Mouse (Mus musculus) embryonic facial prominence, embryonic 10.5 days (tissue): ENCODE results near the gene Amdhd2. TPM values are rescaled to one million over a fixed set of nuclear protein-coding genes. Genes with fewer than 3 reads are reported as not detected.

Source experiments
- DNase-seq: peaks from one replicate; pipeline ENCODE4 v3.0.0-alpha.2; 2017; ENCODE audit warnings: low spot score
- H3K27ac ChIP-seq: fragments of 300-500 bp; sonication (generic); replicated peaks from 2 replicates; pipeline ENCODE4 v1.5.1; 2016; ENCODE audit warnings: mild to moderate bottlenecking
- H3K27me3 ChIP-seq: fragments of 300-500 bp; sonication (generic); replicated peaks from 2 replicates; pipeline ENCODE4 v1.6.1; 2016; ENCODE audit warnings: low read depth, mild to moderate bottlenecking; ENCODE audit not compliant: poor library complexity, severe bottlenecking
- H3K36me3 ChIP-seq: fragments of 300-500 bp; sonication (generic); replicated peaks from 2 replicates; pipeline ENCODE4 v1.6.1; 2016; ENCODE audit warnings: mild to moderate bottlenecking, moderate library complexity
- H3K4me1 ChIP-seq: fragments of 300-500 bp; sonication (generic); 2 replicates; pipeline ENCODE4 v1.6.1; 2016
- H3K4me3 ChIP-seq: fragments of 300-500 bp; sonication (generic); 2 replicates; pipeline ENCODE4 v1.5.1; 2016; ENCODE audit warnings: mild to moderate bottlenecking, moderate library complexity
- H3K9me3 ChIP-seq: fragments of 300-500 bp; sonication (generic); 2 replicates; pipeline ENCODE4 v1.6.1; 2016; ENCODE audit warnings: mild to moderate bottlenecking
- WGBS: fragments of 180-500 bp; shearing (Covaris S2); methylation state at CpG from one replicate; pipeline ENCODE4 v1.1.7; 2016; 5-methylcytosine and 5-hydroxymethylcytosine counted together
- polyA plus RNA-seq: library from polyadenylated mRNA; unstranded; fragments of >200 nt; fragmentation: Nextera tagmentation; extraction: Ambion mirVana; gene quantifications from 2 replicates; pipeline ENCODE4 v1.2.1, GENCODE M21; 2016

The Amdhd2 gene
- polyA plus RNA-seq, 1 experiment from 2014 or later, result 50.0 TPM

DNA sequence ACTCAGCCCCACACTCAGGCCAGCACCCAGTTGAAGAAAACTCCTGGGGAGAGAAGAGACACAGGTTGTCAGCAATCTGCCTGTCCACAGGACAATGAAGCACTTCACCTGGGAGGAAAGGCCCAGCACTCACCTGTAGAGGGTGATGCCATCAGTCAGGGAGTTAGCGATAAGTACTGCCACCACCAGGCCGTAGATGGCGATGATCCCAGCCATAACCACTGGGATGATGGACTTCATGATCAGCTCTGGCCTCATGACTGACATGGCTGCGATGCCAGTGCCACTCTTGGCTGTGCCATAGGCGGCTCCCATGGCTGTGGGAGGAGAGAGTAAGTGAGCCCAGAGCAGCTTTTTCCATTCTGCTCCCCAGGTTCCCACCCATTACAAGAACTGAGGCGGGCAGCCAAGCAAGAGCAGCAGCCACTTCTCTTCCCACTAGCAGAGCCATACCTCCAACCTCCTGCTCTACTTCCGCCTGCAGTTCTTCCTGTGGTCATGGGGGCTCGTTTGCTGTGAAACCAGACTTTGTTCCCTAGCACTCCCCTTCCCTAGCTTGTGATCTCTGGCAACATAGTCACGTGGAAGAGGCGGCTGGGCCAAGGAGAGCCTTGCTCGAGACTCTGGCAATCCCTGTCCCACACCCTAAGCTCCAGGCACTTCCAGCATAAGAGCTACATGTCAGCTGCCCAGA, 1.1 kb upstream of the Amdhd2 start:
- H3K4me3 ChIP-seq, result peak overlapping the region; percentile 18; the same call in 1 of the 2 replicates

DNA sequence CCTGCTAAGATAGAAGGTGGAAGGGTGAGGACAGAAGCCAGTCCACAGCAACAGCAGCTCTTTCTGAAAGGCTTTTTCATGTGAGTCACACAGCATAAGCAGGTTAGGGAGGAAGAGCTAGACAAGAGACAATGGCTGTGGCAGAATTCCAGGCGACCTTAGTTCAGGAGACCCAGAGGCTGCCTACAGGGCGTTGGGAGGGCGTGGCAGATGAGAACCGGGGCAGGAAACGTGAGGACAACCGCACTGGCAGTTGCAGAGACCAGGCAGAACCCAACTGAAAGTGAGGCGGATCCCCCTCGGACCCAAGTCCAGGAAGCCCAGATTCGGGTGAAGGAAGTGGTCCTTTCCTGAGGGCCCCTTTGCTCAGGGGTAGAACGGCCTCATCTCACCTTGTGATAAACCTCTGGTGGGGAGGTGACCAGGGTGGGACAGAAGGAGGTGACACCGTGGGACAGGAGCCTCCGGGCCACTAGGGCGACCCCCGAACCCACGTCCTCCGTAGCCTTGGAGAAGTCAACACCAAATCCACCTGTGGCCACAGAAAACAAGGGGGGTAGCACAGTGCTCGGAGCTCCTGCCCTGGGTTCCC, 886 bp downstream of the Amdhd2 start:
- peaks cover 42% of the 10 kb centered on the region for H3K36me3 ChIP-seq
- H3K9me3 ChIP-seq, result no peaks in the 10 kb centered on the region
- DNase-seq, result no peak
- peak overlapping the region; percentile 83 for H3K27ac ChIP-seq
- WGBS, result 27% methylated on average over 17 of the region's 17 CpGs
- peaks cover 23% of the 10 kb centered on the region for H3K4me1 ChIP-seq
- no peaks in the 10 kb centered on the region for H3K27me3 ChIP-seq
- peak overlapping the region; percentile 70 for H3K4me3 ChIP-seq

More for the DNA sequence above, 1.1 kb upstream of the Amdhd2 start:
- Histone ChIP-seq H3K4me1 (peaks cover 33% of the 10 kb centered on the region), H3K27me3 (no peaks in the 10 kb centered on the region), H3K9me3 (no peaks in the 10 kb centered on the region), H3K27ac (no peak overlapping the region), H3K36me3 (peaks cover 37% of the 10 kb centered on the region)
- 77% methylated on average over 11 of the region's 11 CpGs for WGBS
- no peak for DNase-seq

DNA sequence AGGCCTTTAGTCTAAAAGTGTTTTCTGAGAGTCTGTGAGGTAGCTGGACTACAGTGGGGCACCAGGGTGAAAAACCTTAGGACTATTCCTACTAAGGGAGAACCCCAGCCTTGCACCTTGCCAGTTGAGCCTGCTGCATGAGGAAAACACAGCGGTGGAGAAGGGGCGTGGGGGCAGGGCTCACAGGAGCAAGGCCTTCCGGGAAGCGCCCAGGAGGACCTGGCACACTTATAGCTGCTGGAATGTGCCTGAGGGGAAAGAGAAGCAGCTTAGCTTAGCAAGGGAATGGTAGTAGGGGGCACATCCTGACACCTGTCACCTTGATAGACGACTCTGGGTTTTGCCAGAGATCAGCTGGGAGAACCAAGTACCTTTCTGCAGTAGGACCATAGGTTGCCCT, 2.1 kb downstream of the Amdhd2 start:
- no peak overlapping the region; the same call in 1 of the 2 replicates for H3K4me3 ChIP-seq
- no peak for DNase-seq
- no peaks in the 10 kb centered on the region for H3K9me3 ChIP-seq
- H3K27ac ChIP-seq, result no peak overlapping the region
- no peaks in the 10 kb centered on the region for H3K27me3 ChIP-seq
- peaks cover 41% of the 10 kb centered on the region for H3K36me3 ChIP-seq
- WGBS, result 78% methylated on average over 5 of the region's 5 CpGs
- peaks cover 19% of the 10 kb centered on the region for H3K4me1 ChIP-seq

DNA sequence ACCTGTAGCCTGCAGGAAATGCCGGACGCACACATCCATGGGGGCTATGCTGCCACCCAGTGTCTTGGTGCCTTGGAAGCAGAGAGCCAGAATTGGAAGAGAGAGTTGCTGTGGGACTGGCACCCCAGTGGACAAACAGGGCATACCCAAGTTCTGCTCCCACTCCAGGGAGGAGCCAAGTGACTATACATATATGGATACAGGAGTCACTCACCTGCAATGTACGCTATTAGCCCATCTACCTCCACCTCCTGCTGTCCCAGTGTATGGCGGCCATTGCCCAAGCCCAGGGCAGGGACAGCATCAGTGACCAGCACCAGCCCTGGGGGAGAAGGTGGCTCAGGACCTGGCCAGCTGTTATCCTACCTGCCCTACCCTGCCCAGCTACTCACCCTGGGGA, 6.0 kb downstream of the Amdhd2 start:
- Histone ChIP-seq H3K4me3 (no peak overlapping the region), H3K27me3 (no peaks in the 10 kb centered on the region), H3K36me3 (peaks cover 42% of the 10 kb centered on the region), H3K4me1 (peaks cover 3% of the 10 kb centered on the region), H3K27ac (no peak overlapping the region), H3K9me3 (no peaks in the 10 kb centered on the region)
- no peak for DNase-seq
- 96% methylated on average over 4 of the region's 4 CpGs for WGBS

DNA sequence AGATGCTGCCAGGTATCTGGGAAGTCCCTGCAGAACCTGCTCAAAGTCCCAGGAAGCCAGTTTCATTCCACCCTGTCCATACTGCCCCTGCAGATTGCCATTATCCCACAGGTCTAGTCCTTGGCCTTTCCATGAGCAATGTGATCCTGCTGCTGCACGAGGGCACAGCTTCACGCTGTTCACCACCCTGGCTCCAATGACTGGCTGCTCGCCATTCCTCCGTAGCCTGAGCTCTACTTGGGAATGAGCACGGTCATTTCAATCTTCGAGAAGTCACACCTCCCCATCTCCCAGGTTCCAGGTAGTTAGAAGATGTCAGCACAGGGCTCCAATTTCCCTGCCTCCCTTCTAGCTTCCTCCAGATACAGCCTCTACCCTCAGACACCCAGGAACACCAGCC, 6.4 kb downstream of the Amdhd2 start:
- Histone ChIP-seq H3K27me3 (no peaks in the 10 kb centered on the region), H3K36me3 (peaks cover 42% of the 10 kb centered on the region), H3K4me1 (peaks cover 5% of the 10 kb centered on the region), H3K4me3 (no peak overlapping the region), H3K27ac (no peak overlapping the region), H3K9me3 (no peaks in the 10 kb centered on the region)
- DNase-seq, result no peak
- 94% methylated on average over 6 of the region's 6 CpGs for WGBS

DNA sequence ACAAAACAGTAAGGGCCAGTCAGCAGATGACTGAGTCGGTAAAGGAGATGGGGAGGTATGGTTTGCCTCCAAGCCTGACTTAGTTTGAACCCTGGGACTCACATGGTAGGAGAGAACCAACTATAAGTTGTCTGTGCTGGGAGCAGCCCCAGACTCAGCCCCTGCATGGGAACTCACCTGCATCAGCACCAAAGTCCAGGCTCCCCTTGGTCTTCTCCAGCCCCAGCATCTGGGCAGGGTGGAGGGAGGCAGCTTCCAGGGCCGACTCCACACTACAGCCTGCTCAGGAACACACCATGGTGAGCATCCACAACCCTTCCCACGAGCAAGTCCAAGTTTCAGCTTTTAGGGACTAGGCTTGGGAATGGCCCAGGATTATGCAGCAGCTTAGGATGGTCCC, 7.2 kb downstream of the Amdhd2 start:
- no peak for DNase-seq
- peaks cover 42% of the 10 kb centered on the region for H3K36me3 ChIP-seq
- 88% methylated on average over 3 of the region's 3 CpGs for WGBS
- H3K4me3 ChIP-seq, result no peak overlapping the region
- no peak overlapping the region for H3K27ac ChIP-seq
- H3K27me3 ChIP-seq, result no peaks in the 10 kb centered on the region
- H3K9me3 ChIP-seq, result no peaks in the 10 kb centered on the region
- H3K4me1 ChIP-seq, result peaks cover 12% of the 10 kb centered on the region

DNA sequence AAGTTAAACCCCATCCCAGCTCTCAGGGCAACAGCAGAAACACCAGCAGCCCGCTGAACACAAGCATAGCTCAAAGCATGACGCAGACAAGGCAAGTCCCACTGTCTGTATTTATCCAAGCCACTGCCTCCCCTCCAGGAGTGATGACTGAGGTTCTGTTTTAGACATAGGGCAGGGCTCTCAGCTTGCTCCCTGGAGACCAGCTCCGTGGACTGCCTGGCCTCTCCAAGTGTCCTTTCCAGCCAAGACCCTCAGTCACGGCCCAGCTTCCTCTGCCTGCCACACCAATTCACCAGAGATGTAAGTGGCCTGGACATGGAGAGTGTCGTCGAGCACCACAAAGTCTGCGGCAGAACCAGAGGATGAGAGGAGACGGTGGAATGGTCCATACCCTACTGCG, 7.8 kb downstream of the Amdhd2 start:
- DNase-seq, result no peak
- H3K27me3 ChIP-seq, result no peaks in the 10 kb centered on the region
- H3K4me1 ChIP-seq, result peaks cover 15% of the 10 kb centered on the region
- 89% methylated on average over 9 of the region's 9 CpGs for WGBS
- H3K4me3 ChIP-seq, result no peak overlapping the region
- no peak overlapping the region for H3K27ac ChIP-seq
- H3K36me3 ChIP-seq, result peaks cover 42% of the 10 kb centered on the region
- H3K9me3 ChIP-seq, result no peaks in the 10 kb centered on the region

DNA sequence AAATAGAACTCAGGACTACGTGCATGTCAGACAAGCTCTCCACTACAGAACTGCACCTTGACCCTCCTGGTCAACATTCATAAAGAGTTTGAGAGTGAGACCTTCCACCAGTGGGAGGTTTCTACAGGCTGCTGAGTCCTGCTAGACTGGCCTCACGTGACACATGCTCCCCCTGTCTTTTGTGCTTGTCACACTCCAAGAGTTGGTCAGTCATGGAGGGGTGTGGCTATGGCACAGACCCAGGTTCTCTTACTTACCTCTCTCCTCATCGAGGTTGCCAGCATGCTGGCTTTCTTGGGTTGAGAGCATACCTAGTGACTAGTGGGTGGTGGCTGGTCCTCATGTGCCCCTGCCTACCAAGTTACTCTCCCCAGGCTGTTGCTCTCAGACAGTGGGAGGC, 9.1 kb downstream of the Amdhd2 start:
- peaks cover 15% of the 10 kb centered on the region for H3K4me1 ChIP-seq
- peaks cover 39% of the 10 kb centered on the region for H3K36me3 ChIP-seq
- DNase-seq, result no peak
- 74% methylated on average over 3 of the region's 3 CpGs for WGBS
- no peak overlapping the region for H3K4me3 ChIP-seq
- H3K27ac ChIP-seq, result no peak overlapping the region
- no peaks in the 10 kb centered on the region for H3K27me3 ChIP-seq
- H3K9me3 ChIP-seq, result no peaks in the 10 kb centered on the region

DNA sequence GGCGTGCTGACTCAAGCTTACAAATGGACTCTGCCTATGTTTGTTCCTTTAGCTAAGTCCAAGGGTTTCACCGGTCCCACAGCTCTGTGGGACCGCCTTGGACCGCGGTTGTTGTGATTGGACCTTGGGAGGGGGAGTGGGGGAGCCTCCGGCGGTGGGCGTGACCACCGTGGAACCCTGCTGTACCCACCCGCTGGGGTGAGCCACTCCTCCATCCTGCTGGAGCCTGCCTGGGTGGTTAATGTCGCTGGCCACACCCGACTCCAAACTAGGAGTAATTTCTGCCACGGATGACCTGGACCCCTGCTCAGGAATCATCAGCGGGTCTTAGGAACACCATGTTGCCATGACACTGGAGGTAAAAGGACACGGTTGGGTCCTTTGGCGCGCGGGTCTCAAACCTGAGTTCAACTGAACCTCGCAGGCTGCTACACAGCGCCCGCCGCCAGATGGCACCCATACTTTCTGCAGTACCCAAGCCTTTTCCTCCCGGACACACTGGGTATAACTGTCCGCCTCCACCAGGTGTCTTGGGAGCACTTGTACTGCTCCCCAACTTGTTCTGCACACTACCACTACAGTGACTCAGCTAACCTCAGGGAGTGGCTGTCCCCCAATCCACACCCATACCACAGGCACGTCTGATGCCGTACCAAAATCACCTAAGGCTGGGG, 11.5 kb downstream of the Amdhd2 start:
- H3K4me1 ChIP-seq, result peaks cover 15% of the 10 kb centered on the region
- H3K9me3 ChIP-seq, result no peaks in the 10 kb centered on the region
- 2% methylated on average over 26 of the region's 26 CpGs for WGBS
- H3K27me3 ChIP-seq, result no peaks in the 10 kb centered on the region
- H3K4me3 ChIP-seq, result peak overlapping the region; percentile 58
- no peak overlapping the region; the same call in 1 of the 2 replicates for H3K27ac ChIP-seq
- H3K36me3 ChIP-seq, result peaks cover 24% of the 10 kb centered on the region
- peak; percentile 86 for DNase-seq

DNA sequence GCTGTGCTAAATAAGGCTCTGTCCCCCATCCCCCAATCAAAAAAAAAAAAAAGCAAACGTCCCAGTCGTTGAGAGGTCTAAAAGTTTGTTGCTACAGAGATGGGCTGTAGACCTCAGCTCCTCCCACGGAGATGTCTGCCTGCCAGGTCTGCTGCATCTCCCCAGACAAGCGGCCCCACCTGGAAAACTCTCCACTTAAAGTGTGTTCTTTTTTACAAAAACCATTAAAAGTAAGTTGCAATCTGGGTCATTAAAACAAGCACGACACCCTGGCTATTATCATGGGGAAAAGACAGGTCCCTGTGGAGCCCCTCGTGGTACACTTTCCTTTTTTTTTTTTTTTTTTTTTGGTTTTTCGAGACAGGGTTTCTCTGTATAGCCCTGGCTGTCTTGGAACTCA, 12.2 kb downstream of the Amdhd2 start:
- H3K4me3 ChIP-seq, result peak overlapping the region; percentile 58
- 18% methylated on average over 7 of the region's 7 CpGs for WGBS
- H3K4me1 ChIP-seq, result peaks cover 15% of the 10 kb centered on the region
- no peaks in the 10 kb centered on the region for H3K9me3 ChIP-seq
- DNase-seq, result no peak
- no peak overlapping the region for H3K27ac ChIP-seq
- H3K27me3 ChIP-seq, result no peaks in the 10 kb centered on the region
- peaks cover 18% of the 10 kb centered on the region for H3K36me3 ChIP-seq

DNA sequence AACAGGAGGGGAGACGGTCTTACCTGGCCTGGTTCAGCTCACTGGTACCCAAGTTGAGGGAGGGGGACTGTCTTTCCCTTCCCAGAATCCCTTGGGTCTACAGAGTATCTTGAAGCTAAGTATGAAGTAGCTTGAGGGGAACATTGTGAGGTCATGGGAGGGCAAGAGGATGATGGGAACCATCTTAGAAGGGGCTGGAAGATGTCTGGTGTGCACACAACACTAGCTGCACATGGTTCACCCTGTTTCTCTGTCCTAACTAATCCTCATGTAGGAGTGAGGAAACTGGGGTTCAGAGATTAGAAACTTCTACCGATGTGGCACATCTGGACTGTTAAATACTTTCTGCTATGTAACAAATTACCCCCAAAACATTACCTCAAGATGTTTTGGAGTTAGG, 12.7 kb downstream of the Amdhd2 start, which contains the start of gene Pdpk1:
TSS of gene Pdpk1 (minus strand) at position 101 of the 400 bp plus-strand sequence.
- Histone ChIP-seq H3K9me3 (no peaks in the 10 kb centered on the region), H3K4me3 (peak within 1 kb of the TSS; percentile 58), H3K36me3 (peaks cover 12% of the 10 kb centered on the region), H3K27me3 (no peaks in the 10 kb centered on the region), H3K4me1 (peaks cover 15% of the 10 kb centered on the region), H3K27ac (no peak within 1 kb of the TSS; the same call in 1 of the 2 replicates)
- 78% methylated on average over 2 of the region's 2 CpGs for WGBS
- DNase-seq, result no peak

DNA sequence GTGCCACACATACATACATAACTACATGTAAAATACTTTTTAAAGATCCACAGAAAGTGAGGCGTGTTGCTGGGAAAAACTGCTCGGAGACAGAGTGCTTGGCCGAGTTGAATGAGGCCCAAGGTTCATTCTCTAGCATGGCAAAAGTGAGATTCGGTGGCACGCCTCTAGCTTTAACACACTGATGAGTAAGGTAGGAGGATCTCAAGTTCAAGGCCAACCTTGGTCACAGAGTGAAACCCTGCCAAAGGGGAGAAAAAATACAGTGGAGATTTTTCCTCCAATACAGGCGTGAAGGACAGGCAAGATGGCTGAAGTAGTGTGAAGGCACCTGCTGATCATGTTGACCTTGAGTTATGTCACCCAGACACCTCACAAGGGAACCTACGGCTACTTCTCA, 14.1 kb downstream of the Amdhd2 start:
- Histone ChIP-seq H3K36me3 (0 out of 2 replicates have a peak, but pooled peaks cover 3% of the 10 kb centered on the region), H3K4me1 (peaks cover 15% of the 10 kb centered on the region), H3K27me3 (no peaks in the 10 kb centered on the region), H3K4me3 (no peak overlapping the region), H3K27ac (no peak overlapping the region), H3K9me3 (no peaks in the 10 kb centered on the region)
- WGBS, result 86% methylated on average over 7 of the region's 7 CpGs
- DNase-seq, result no peak

DNA sequence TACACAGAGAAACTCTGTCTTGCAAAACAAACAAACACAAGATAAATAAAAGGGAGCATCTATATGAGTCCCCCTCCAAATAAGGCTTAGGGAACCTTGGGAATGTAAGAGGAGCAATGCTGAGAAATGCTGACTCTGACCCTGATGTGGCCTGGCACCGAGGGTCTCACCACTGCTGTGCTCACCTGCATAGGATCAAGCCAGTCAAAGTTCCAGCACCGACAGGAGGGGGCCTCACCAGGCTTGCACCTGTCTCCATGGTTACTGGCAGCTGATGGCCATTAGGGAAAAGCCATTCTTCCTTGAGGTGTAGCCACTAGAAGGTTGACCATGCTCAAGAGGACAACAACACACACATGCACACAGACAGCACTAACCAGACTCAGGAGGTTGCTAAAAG, 20.7 kb downstream of the Amdhd2 start:
- WGBS, result 46% methylated on average over 2 of the region's 2 CpGs
- no peak overlapping the region for H3K4me3 ChIP-seq
- no peaks in the 10 kb centered on the region for H3K9me3 ChIP-seq
- H3K36me3 ChIP-seq, result 0 out of 2 replicates have a peak, but pooled peaks cover 2% of the 10 kb centered on the region
- peaks cover 23% of the 10 kb centered on the region for H3K4me1 ChIP-seq
- DNase-seq, result no peak
- H3K27ac ChIP-seq, result no peak overlapping the region
- no peaks in the 10 kb centered on the region for H3K27me3 ChIP-seq
